Mouse (Mus musculus) stomach, postnatal 0 days (tissue): ENCODE results near the gene Sik1.

Experiments
- CTCF ChIP-seq: IDR thresholded peaks from 2 replicates; pipeline ENCODE4 v1.5.1; 2016; ENCODE audit warnings: antibody characterized with exemption, low read depth, mild to moderate bottlenecking, moderate library complexity
- EP300 ChIP-seq: optimal IDR thresholded peaks from 2 replicates; pipeline ENCODE3; 2016; ENCODE audit warnings: antibody characterized with exemption

GRCm38 (mm10) chr17:31819372-31819771, 36.2 kb downstream of the Sik1 start:
- TF ChIP-seq CTCF: no peak
- no peak for TF ChIP-seq EP300
